Mouse (Mus musculus) gastrocnemius, adult 2 months (tissue): ENCODE measurements around the gene Ifne. TPM values are rescaled to one million over a fixed set of nuclear protein-coding genes. Genes with fewer than 3 reads are reported as not detected.
"Not testable (repeated sequence)": the region's sequence is repeated elsewhere in the genome, so short reads cannot be mapped to it uniquely, and the experiment has no call there.

Experiments
- DNase-seq: peaks from one replicate; pipeline ENCODE4 v3.0.0; 2022
- H3K27ac ChIP-seq: fragments of 200-600 bp; 2 replicates; pipeline ENCODE4 v1.8.1; 2022; ENCODE audit warnings: mild to moderate bottlenecking
- H3K4me3 ChIP-seq: fragments of 200-600 bp; 2 replicates; pipeline ENCODE4 v1.8.1; 2022; ENCODE audit warnings: mild to moderate bottlenecking, moderate library complexity
- CTCF ChIP-seq: fragments of 200-600 bp; IDR thresholded peaks from 2 replicates; pipeline ENCODE4 v1.8.1; 2022; ENCODE audit warnings: antibody characterized with exemption, mild to moderate bottlenecking, moderate library complexity
- intact Hi-C: fragments of 180-260 bp; cut with DNase I; formaldehyde crosslinking; loops from one replicate; pipeline ENCODE4 v1.15.1; 2025
- microRNA-seq: library from miRNA; unstranded; fragments of <30 nt; microRNA quantifications from one replicate; pipeline ENCODE4 v1.2.0, GENCODE M21; 2021
- total RNA-seq, 2 experiments: library from RNA; stranded (reverse); gene quantifications; 2 replicates each; pipeline ENCODE4 v1.2.3; 2021

Gene Ifne
- total RNA-seq, 2 experiments from 2014 or later, result not detected

- no peak for DNase-seq
- Histone ChIP-seq H3K27ac (no peak overlapping the region), H3K4me3 (no peak overlapping the region)
- TF ChIP-seq CTCF, result no peak
- intact Hi-C loops, result no loop called here
Measured at GRCm38 (mm10) chr4:88859214-88859613, 20.8 kb downstream of the Ifne start.

- no peak for DNase-seq
- TF ChIP-seq CTCF, result no peak
- H3K27ac ChIP-seq, result no peak overlapping the region
- no peak overlapping the region for H3K4me3 ChIP-seq
- intact Hi-C loops, result no loop called here
Measured at GRCm38 (mm10) chr4:88851026-88851763, 28.8 kb downstream of the Ifne start.

GRCm38 (mm10) chr4:88849698-88850097 lies 30.3 kb downstream of the Ifne start, which contains the start of gene Ifna1:
Gene Ifna1 (plus strand): TSS chr4:88850087.
- TF ChIP-seq CTCF, result no peak
- no peak for DNase-seq
- H3K4me3 ChIP-seq, result no peak within 1 kb of the TSS
- intact Hi-C loops, result no loop called here
- H3K27ac ChIP-seq, result no peak within 1 kb of the TSS

DNA sequence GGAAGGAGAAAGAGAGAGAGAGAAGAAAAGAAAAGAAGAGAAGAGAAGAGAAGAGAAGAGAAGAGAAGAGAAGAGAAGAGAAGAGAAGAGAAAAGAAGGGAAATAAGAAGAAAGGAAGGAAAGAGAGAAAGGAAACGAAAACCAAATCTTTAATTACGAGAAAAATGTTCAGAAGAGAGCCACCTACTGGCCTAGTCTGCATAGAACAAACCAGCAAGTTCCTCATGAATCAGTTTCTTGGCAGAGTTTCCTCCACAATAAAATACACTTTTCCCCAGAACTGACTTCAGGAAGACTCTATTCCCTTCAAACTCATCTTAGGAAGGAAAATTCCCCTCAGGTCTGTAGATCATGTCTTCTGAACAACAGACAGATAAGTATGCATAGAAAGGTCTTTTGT lies 34.7 kb downstream of the Ifne start:
- H3K4me3 ChIP-seq, result no peak overlapping the region
- TF ChIP-seq CTCF, result peak; percentile 11; the same call in 1 of the 2 replicates
- DNase-seq, result no peak
- no peak overlapping the region for H3K27ac ChIP-seq
- intact Hi-C loops, result no loop called here

DNA sequence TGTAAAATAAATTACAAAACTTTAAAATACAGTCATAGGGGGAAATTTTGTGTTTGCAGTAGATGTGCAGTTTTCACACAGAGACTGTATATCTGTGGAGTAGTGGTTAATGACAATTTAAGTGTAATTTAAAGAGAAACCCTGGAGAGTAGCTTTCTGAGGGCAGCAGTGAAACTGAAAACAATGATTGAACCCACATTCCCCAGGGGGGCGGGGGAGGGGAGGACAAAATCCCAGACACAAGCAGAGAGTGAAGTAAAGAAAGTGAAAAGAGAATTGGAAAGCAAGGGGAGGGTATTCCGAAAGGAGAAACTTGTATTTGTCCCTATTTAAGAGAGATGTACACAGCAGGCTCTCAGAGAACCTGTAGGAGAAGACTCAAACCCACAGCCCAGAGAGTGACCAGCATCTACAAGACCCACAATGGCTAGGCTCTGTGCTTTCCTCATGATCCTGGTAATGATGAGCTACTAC lies 38.5 kb downstream of the Ifne start, which contains the start of gene Ifna4:
Gene Ifna4, plus strand, starts transcription at position 424 of the 474 bp plus-strand sequence.
- intact Hi-C loops, result no loop called here

GRCm38 (mm10) chr4:88840058-88840457 lies 39.9 kb downstream of the Ifne start:
- no peak for TF ChIP-seq CTCF
- Histone ChIP-seq H3K27ac (no peak overlapping the region), H3K4me3 (no peak overlapping the region)
- intact Hi-C loops, result no loop called here
- no peak for DNase-seq

More for the DNA sequence above, 38.5 kb downstream of the Ifne start, which contains the start of gene Ifna4:
- DNase-seq, result no peak
- Histone ChIP-seq H3K4me3 (no peak within 1 kb of the TSS), H3K27ac (no peak within 1 kb of the TSS)
- no peak for TF ChIP-seq CTCF

DNA sequence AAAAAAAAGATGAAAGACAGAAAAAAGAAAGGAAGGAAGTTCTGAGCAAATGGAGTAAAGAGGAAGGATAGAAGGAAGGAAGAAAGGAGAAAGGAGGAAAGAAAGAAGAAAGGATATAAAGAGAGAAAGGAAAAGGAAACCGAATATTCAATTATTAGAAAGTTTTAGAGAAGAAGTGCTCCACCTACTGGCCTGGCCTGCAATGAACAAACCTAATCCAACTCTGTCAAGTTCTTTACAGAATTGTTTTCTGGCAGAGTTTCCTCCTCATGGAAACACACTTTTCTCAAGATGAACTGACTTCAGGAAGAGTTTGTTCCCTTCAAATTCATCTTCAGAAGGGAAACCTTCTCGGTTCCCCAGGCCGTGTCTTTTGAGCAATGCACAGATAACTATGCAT lies 41.2 kb downstream of the Ifne start:
- intact Hi-C loops, result no loop called here
- no peak for DNase-seq

DNA sequence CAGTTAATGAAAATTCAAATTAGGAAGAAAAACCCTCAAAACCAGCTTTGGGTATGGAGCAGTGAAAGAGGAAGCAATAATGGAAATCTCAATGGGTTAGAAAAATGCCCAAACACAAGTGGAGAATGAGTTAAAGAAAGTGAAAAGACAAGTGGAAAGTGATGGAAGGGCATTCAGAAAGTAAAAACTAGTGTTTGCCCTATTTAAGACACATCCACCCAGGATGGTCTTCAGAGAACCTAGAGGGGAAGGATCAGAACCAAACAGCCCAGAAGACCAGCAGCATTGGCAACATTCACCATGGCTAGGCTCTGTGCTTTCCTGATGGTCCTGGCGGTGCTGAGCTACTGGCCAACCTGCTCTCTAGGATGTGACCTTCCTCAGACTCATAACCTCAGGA lies 44.8 kb downstream of the Ifne start, which contains the start of gene Ifna5:
Gene Ifna5, plus strand, starts transcription at position 301 of the 400 bp plus-strand sequence.
- H3K27ac ChIP-seq, intact Hi-C loops, DNase-seq, H3K4me3 ChIP-seq: not testable (repeated sequence)

More for the DNA sequence above, 41.2 kb downstream of the Ifne start:
- TF ChIP-seq CTCF, result peak; percentile 57
- no peak overlapping the region for H3K27ac ChIP-seq
- no peak overlapping the region for H3K4me3 ChIP-seq

DNA sequence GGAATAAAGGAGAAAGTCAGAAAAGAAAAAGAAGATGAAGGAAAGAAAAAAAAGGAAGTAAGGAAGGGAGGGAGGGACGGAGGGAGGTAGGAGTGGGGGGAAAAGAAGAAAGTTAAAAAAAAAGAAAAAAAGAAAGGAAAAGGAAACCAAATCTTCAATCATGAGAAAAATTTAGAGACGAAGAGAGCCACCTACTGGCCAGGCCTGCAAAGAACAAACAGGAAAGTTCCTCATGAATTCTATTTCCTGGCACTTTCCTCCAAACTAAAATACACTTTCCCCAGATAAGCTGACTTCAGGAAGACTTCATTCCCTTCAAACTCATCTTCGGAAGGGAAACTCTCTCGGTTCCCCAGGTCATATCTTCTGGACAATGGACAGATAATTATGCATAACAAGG lies 49.5 kb downstream of the Ifne start:
- H3K27ac ChIP-seq, result no peak overlapping the region
- TF ChIP-seq CTCF, result peak; percentile 57
- intact Hi-C loops, result no loop called here
- no peak overlapping the region for H3K4me3 ChIP-seq
- no peak for DNase-seq

Small RNA genes within 50 kb of the gene (microRNA-seq; reads per million reads assigned to microRNA genes)
- gene Mir31, result 8.7 reads per million, percentile 4 among the genes with 10 or more reads in this experiment

Other genes with a start within 250 kb of the Ifne start
- gene C87499, start 245.8 kb downstream of the Ifne start, total RNA-seq, result not detected
- not detected for gene Ifna13, start 235.7 kb downstream of the Ifne start, total RNA-seq
- gene Ifna16, start 203.3 kb downstream of the Ifne start, total RNA-seq, result not detected
- gene Ifna2, start 196.3 kb downstream of the Ifne start, total RNA-seq, result not detected
- gene Ifnab, start 188.8 kb downstream of the Ifne start, total RNA-seq, result not detected
- under 1 TPM; 0.22 to 0.48 TPM for gene Gm26566, start 158.4 kb downstream of the Ifne start, total RNA-seq
- 10 to 100 TPM; 51.6 to 58.9 TPM for gene Klhl9, start 157.7 kb downstream of the Ifne start, total RNA-seq
- gene Gm13271, start 125.3 kb downstream of the Ifne start, total RNA-seq, result not detected
- not detected for gene Gm13283, start 120.1 kb downstream of the Ifne start, total RNA-seq
- gene Gm13290, start 106.4 kb downstream of the Ifne start, total RNA-seq, result not detected
- not detected for gene Gm13289, start 103.3 kb downstream of the Ifne start, total RNA-seq
- not detected for gene Gm13272, start 100.4 kb downstream of the Ifne start, total RNA-seq
- gene Ifnz, start 98.1 kb downstream of the Ifne start, total RNA-seq, result not detected
- not detected for gene Gm13276, start 94.5 kb downstream of the Ifne start, total RNA-seq
- gene Gm13277, start 91.6 kb downstream of the Ifne start, total RNA-seq, result not detected
- gene Gm13278, start 88.7 kb downstream of the Ifne start, total RNA-seq, result not detected
- not detected for gene Gm13275, start 85.7 kb downstream of the Ifne start, total RNA-seq
- gene Gm13279, start 82.8 kb downstream of the Ifne start, total RNA-seq, result not detected
- not detected for gene Gm13285, start 80.5 kb downstream of the Ifne start, total RNA-seq
- gene Gm13287, start 76.9 kb downstream of the Ifne start, total RNA-seq, result not detected
- not detected for gene Gm13288, start 74.7 kb downstream of the Ifne start, total RNA-seq
- not detected for gene Ifna7, start 64.0 kb downstream of the Ifne start, total RNA-seq
- gene Ifna11, start 60.2 kb downstream of the Ifne start, total RNA-seq, result not detected
- gene Ifna6, start 52.8 kb downstream of the Ifne start, total RNA-seq, result not detected
- gene Ifna5, start 44.7 kb downstream of the Ifne start, total RNA-seq, result not detected
- gene Ifna4, start 38.3 kb downstream of the Ifne start, total RNA-seq, result not detected
- not detected for gene Ifna1, start 30.1 kb downstream of the Ifne start, total RNA-seq